Mouse (Mus musculus): ENCODE measurements around the gene Lipc. TPM values are rescaled to one million over a fixed set of nuclear protein-coding genes. Genes with fewer than 3 reads are reported as not detected.

Lipc gene
- polyA plus RNA-seq, 1 experiment from 2014 or later: 0.11 TPM

- Histone ChIP-seq H3K4me1 (ENCODE audit: control insufficient read depth, insufficient read depth, low read length) (no peaks in the 10 kb centered on the region), H3K4me2 (ENCODE audit: low read depth, severe bottlenecking) (no peak overlapping the region), H3K9me3 (ENCODE audit: control insufficient read depth, low read length) (no peaks in the 10 kb centered on the region), H3K36me3 (ENCODE audit: control insufficient read depth, insufficient read depth, low read length) (no peaks in the 10 kb centered on the region), H3K9ac (ENCODE audit: low read length) (no peak overlapping the region), H3K27me3 (ENCODE audit: control insufficient read depth, insufficient read depth, low read length) (no peaks in the 10 kb centered on the region), H3K27ac (replicated peaks; ENCODE audit: low read depth, low read length) (no peak overlapping the region), H3K4me3 (ENCODE audit: low read depth, low read length) (no peak overlapping the region)
- DNase-seq (ENCODE audit: low spot score) (no peak), ATAC-seq (ENCODE audit: insufficient number of reproducible peaks, low FRiP score, low TSS enrichment, low read depth) (no peak)
Observed at GRCm38 (mm10) chr9:70927701-70928100, 24.3 kb downstream of the Lipc start.

DNA sequence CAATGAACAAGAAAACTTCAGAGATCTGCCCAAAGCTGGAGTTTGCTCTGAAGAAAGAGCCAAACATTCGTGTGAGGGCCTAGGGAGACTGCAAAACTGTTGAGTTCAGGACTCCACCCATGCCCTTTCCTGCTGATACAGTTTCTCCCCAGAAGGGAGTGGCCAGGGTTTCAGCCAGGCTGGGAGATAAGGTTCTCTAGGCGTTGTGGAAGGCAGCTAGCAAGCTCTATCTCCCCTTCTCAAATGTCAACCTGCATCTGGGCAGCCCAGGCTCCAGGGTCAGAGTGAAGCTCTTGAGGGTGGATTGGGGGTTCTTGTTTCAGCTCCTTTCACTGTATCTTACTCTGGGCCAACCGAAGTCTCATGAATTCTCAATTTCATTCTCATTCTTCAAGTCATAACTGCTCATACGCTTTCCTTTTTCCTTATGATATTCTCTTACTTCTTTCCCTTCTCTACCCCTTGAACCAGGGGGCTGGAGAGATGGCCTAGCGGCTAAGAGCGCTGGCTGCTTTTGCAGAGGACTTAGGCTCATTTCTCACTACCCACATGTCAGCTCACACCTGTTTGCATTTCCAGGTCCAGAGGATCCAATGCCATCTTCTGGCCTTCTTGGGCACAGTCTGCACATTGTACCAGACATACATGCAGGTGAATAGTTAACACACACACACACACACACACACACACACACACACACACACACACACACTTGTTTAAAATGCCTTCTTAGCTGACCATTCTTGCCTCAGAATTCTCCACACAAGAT lies 25.0 kb downstream of the Lipc start:
- Histone ChIP-seq H3K27me3 (ENCODE audit: control insufficient read depth, insufficient read depth, low read length) (no peaks in the 10 kb centered on the region), H3K4me3 (ENCODE audit: low read depth, low read length) (no peak overlapping the region), H3K27ac (replicated peaks; ENCODE audit: low read depth, low read length) (no peak overlapping the region), H3K4me1 (ENCODE audit: control insufficient read depth, insufficient read depth, low read length) (no peaks in the 10 kb centered on the region), H3K36me3 (ENCODE audit: control insufficient read depth, insufficient read depth, low read length) (no peaks in the 10 kb centered on the region), H3K9ac (ENCODE audit: low read length) (no peak overlapping the region), H3K9me3 (ENCODE audit: control insufficient read depth, low read length) (no peaks in the 10 kb centered on the region), H3K4me2 (ENCODE audit: low read depth, severe bottlenecking) (no peak overlapping the region)
- DNase-seq (ENCODE audit: low spot score) (no peak), ATAC-seq (ENCODE audit: insufficient number of reproducible peaks, low FRiP score, low TSS enrichment, low read depth) (no peak)
- WGBS: 59% methylated on average over 6 of the region's 6 CpGs

- Histone ChIP-seq H3K27me3 (ENCODE audit: control insufficient read depth, insufficient read depth, low read length) (no peaks in the 10 kb centered on the region), H3K4me3 (ENCODE audit: low read depth, low read length) (no peak overlapping the region), H3K36me3 (ENCODE audit: control insufficient read depth, insufficient read depth, low read length) (no peaks in the 10 kb centered on the region), H3K9ac (ENCODE audit: low read length) (no peak overlapping the region), H3K27ac (replicated peaks; ENCODE audit: low read depth, low read length) (no peak overlapping the region), H3K4me2 (ENCODE audit: low read depth, severe bottlenecking) (no peak overlapping the region), H3K4me1 (ENCODE audit: control insufficient read depth, insufficient read depth, low read length) (no peaks in the 10 kb centered on the region), H3K9me3 (ENCODE audit: control insufficient read depth, low read length) (no peaks in the 10 kb centered on the region)
- no peak for DNase-seq (ENCODE audit: low spot score)
- no peak for ATAC-seq (ENCODE audit: insufficient number of reproducible peaks, low FRiP score, low TSS enrichment, low read depth)
- WGBS: 87% methylated on average over 6 of the region's 6 CpGs
Observed at GRCm38 (mm10) chr9:70925225-70925624, 26.8 kb downstream of the Lipc start.

GRCm38 (mm10) chr9:70924763-70925162 lies 27.3 kb downstream of the Lipc start:
- H3K9me3 ChIP-seq (ENCODE audit: control insufficient read depth, low read length): no peaks in the 10 kb centered on the region
- ATAC-seq (ENCODE audit: insufficient number of reproducible peaks, low FRiP score, low TSS enrichment, low read depth): no peak
- no peaks in the 10 kb centered on the region for H3K4me1 ChIP-seq (ENCODE audit: control insufficient read depth, insufficient read depth, low read length)
- DNase-seq (ENCODE audit: low spot score): no peak
- H3K27ac ChIP-seq (replicated peaks; ENCODE audit: low read depth, low read length): no peak overlapping the region
- H3K27me3 ChIP-seq (ENCODE audit: control insufficient read depth, insufficient read depth, low read length): no peaks in the 10 kb centered on the region
- H3K9ac ChIP-seq (ENCODE audit: low read length): no peak overlapping the region
- no peak overlapping the region for H3K4me3 ChIP-seq (ENCODE audit: low read depth, low read length)
- WGBS: 89% methylated on average over 3 of the region's 3 CpGs
- H3K36me3 ChIP-seq (ENCODE audit: control insufficient read depth, insufficient read depth, low read length): no peaks in the 10 kb centered on the region
- H3K4me2 ChIP-seq (ENCODE audit: low read depth, severe bottlenecking): no peak overlapping the region

GRCm38 (mm10) chr9:70921781-70922565 lies 30.1 kb downstream of the Lipc start:
- no peak overlapping the region for H3K4me2 ChIP-seq (ENCODE audit: low read depth, severe bottlenecking)
- H3K9ac ChIP-seq (ENCODE audit: low read length): no peak overlapping the region
- H3K4me1 ChIP-seq (ENCODE audit: control insufficient read depth, insufficient read depth, low read length): no peaks in the 10 kb centered on the region
- no peaks in the 10 kb centered on the region for H3K9me3 ChIP-seq (ENCODE audit: control insufficient read depth, low read length)
- no peaks in the 10 kb centered on the region for H3K36me3 ChIP-seq (ENCODE audit: control insufficient read depth, insufficient read depth, low read length)
- no peaks in the 10 kb centered on the region for H3K27me3 ChIP-seq (ENCODE audit: control insufficient read depth, insufficient read depth, low read length)
- H3K27ac ChIP-seq (replicated peaks; ENCODE audit: low read depth, low read length): no peak overlapping the region
- H3K4me3 ChIP-seq (ENCODE audit: low read depth, low read length): no peak overlapping the region
- 72% methylated on average over 7 of the region's 7 CpGs for WGBS
- ATAC-seq (ENCODE audit: insufficient number of reproducible peaks, low FRiP score, low TSS enrichment, low read depth) (no peak), DNase-seq (ENCODE audit: low spot score) (no peak)

- Histone ChIP-seq H3K4me1 (ENCODE audit: control insufficient read depth, insufficient read depth, low read length) (no peaks in the 10 kb centered on the region), H3K4me2 (ENCODE audit: low read depth, severe bottlenecking) (no peak overlapping the region), H3K27me3 (ENCODE audit: control insufficient read depth, insufficient read depth, low read length) (no peaks in the 10 kb centered on the region), H3K36me3 (ENCODE audit: control insufficient read depth, insufficient read depth, low read length) (no peaks in the 10 kb centered on the region), H3K27ac (replicated peaks; ENCODE audit: low read depth, low read length) (no peak overlapping the region), H3K9ac (ENCODE audit: low read length) (no peak overlapping the region), H3K9me3 (ENCODE audit: control insufficient read depth, low read length) (no peaks in the 10 kb centered on the region), H3K4me3 (ENCODE audit: low read depth, low read length) (no peak overlapping the region)
- ATAC-seq (ENCODE audit: insufficient number of reproducible peaks, low FRiP score, low TSS enrichment, low read depth): no peak
- 75% methylated on average over 3 of the region's 3 CpGs for WGBS
- DNase-seq (ENCODE audit: low spot score): no peak
Observed at GRCm38 (mm10) chr9:70921132-70921531, 30.9 kb downstream of the Lipc start.

GRCm38 (mm10) chr9:70919271-70919670 lies 32.8 kb downstream of the Lipc start:
- no peak overlapping the region for H3K4me2 ChIP-seq (ENCODE audit: low read depth, severe bottlenecking)
- H3K4me3 ChIP-seq (ENCODE audit: low read depth, low read length): no peak overlapping the region
- 86% methylated on average over 3 of the region's 3 CpGs for WGBS
- no peak for DNase-seq (ENCODE audit: low spot score)
- H3K27ac ChIP-seq (replicated peaks; ENCODE audit: low read depth, low read length): no peak overlapping the region
- H3K9ac ChIP-seq (ENCODE audit: low read length): no peak overlapping the region
- no peaks in the 10 kb centered on the region for H3K9me3 ChIP-seq (ENCODE audit: control insufficient read depth, low read length)
- no peaks in the 10 kb centered on the region for H3K27me3 ChIP-seq (ENCODE audit: control insufficient read depth, insufficient read depth, low read length)
- H3K36me3 ChIP-seq (ENCODE audit: control insufficient read depth, insufficient read depth, low read length): no peaks in the 10 kb centered on the region
- no peak for ATAC-seq (ENCODE audit: insufficient number of reproducible peaks, low FRiP score, low TSS enrichment, low read depth)
- no peaks in the 10 kb centered on the region for H3K4me1 ChIP-seq (ENCODE audit: control insufficient read depth, insufficient read depth, low read length)

DNA sequence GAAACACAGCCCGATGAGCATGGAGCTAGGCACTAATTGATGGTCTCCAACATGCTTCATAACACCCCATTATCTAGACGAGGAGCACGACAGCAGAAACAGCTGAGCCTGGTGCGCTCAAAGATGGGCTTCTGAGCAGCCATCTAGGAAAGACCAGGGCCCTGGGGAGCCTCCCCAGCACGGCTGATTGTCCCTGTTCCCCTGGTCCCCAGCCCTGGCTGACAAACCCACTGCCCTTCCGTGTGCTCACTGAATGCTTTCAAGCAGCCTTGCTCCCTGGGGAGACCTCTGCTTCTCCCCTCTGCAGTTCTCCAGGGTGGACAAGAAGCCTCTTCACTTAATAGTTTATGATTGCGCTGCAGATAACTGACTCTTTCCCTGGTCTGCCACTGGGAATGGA lies 35.5 kb downstream of the Lipc start:
- no peak overlapping the region for H3K9ac ChIP-seq (ENCODE audit: low read length)
- no peak overlapping the region for H3K4me3 ChIP-seq (ENCODE audit: low read depth, low read length)
- no peaks in the 10 kb centered on the region for H3K36me3 ChIP-seq (ENCODE audit: control insufficient read depth, insufficient read depth, low read length)
- H3K27ac ChIP-seq (replicated peaks; ENCODE audit: low read depth, low read length): no peak overlapping the region
- no peak overlapping the region for H3K4me2 ChIP-seq (ENCODE audit: low read depth, severe bottlenecking)
- no peaks in the 10 kb centered on the region for H3K27me3 ChIP-seq (ENCODE audit: control insufficient read depth, insufficient read depth, low read length)
- H3K4me1 ChIP-seq (ENCODE audit: control insufficient read depth, insufficient read depth, low read length): no peaks in the 10 kb centered on the region
- no peaks in the 10 kb centered on the region for H3K9me3 ChIP-seq (ENCODE audit: control insufficient read depth, low read length)
- ATAC-seq (ENCODE audit: insufficient number of reproducible peaks, low FRiP score, low TSS enrichment, low read depth) (no peak), DNase-seq (ENCODE audit: low spot score) (no peak)
- 63% methylated on average over 7 of the region's 7 CpGs for WGBS

Measured in limb, embryonic 11.5 days (tissue).